Mouse (Mus musculus) erythroblast, embryonic 14.5 days (primary cell): ENCODE results near the gene Dmtf1.

Experiments
- GATA1 ChIP-seq: IDR thresholded peaks from 2 replicates; pipeline ENCODE4 v1.6.1; 2012; ENCODE audit warnings: low read length, inconsistent platforms, mixed read lengths
- TAL1 ChIP-seq: IDR thresholded peaks from 3 replicates; pipeline ENCODE4 v1.6.1; 2012; ENCODE audit warnings: low read length, inconsistent platforms, mixed read lengths

DNA sequence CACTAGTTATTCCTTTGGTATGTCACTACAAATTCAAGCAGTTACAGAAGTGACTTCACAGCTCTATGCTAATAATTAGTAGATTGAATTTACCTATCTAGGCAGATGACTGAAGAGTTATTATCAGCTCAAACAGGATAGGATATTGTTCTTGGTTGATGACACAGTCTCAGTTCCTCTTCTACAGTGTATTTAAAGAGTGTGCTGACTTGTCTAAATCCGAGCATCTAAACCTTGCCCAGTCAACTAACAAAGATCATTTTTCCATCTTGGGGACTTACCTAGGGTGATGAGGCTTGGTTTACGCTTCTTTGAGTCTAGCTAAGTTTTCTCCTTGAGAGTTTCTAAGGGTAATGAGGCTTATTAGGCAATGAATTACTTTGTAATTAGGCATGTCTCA lies 11.7 kb upstream of the Dmtf1 start:
- TF ChIP-seq TAL1 (no peak), GATA1 (no peak)
